Mouse (Mus musculus) stomach, embryonic 16.5 days (tissue): ENCODE results near the gene Ctbs. TPM values are rescaled to one million over a fixed set of nuclear protein-coding genes. Genes with fewer than 3 reads are reported as not detected.

Source experiments
- ATAC-seq: fragments of 200-750 bp; cut with Nextera tagmentation; 2 replicates; pipeline ENCODE4 v1.8.0; 2017; ENCODE audit warnings: moderate number of reproducible peaks, moderate TSS enrichment; ENCODE audit not compliant: insufficient read depth, low FRiP score
- H3K27ac ChIP-seq: fragments of 300-500 bp; sonication (generic); 2 replicates; pipeline ENCODE4 v1.5.1; 2014; ENCODE audit warnings: low read length
- H3K27me3 ChIP-seq: fragments of 300-500 bp; sonication (generic); 2 replicates; pipeline ENCODE4 v1.6.1; 2014; ENCODE audit warnings: low read length, control low read depth, mixed read lengths; ENCODE audit not compliant: control insufficient read depth, insufficient read depth
- H3K36me3 ChIP-seq: fragments of 300-500 bp; sonication (generic); 2 replicates; pipeline ENCODE4 v1.6.1; 2014; ENCODE audit warnings: low read length; ENCODE audit not compliant: control insufficient read depth, insufficient read depth
- H3K4me1 ChIP-seq: fragments of 300-500 bp; sonication (generic); 2 replicates; pipeline ENCODE4 v1.6.1; 2014; ENCODE audit warnings: low read length, control low read depth, mixed read lengths; ENCODE audit not compliant: control insufficient read depth, insufficient read depth
- H3K4me2 ChIP-seq: fragments of 300-500 bp; sonication (generic); 2 replicates; pipeline ENCODE4 v1.6.1; 2014; ENCODE audit warnings: low read depth, low read length, mixed read lengths
- H3K4me3 ChIP-seq: fragments of 300-500 bp; sonication (generic); replicated peaks from 2 replicates; pipeline ENCODE4 v1.5.1; 2014; ENCODE audit warnings: mild to moderate bottlenecking, low read length
- H3K9ac ChIP-seq: fragments of 300-500 bp; sonication (generic); 2 replicates; pipeline ENCODE4 v1.6.1; 2014; ENCODE audit warnings: low read length
- H3K9me3 ChIP-seq: fragments of 300-500 bp; sonication (generic); replicated peaks from 2 replicates; pipeline ENCODE4 v1.6.1; 2016; ENCODE audit warnings: low read length, control low read depth; ENCODE audit not compliant: control insufficient read depth
- WGBS: fragments of 180-500 bp; shearing (Covaris S2); extraction: QIAGEN DNeasy Blood & Tissue Kit; methylation state at CpG from one replicate; pipeline ENCODE4 v1.1.7; 2014; 5-methylcytosine and 5-hydroxymethylcytosine counted together
- polyA plus RNA-seq: library from polyadenylated mRNA; unstranded; fragments of >200 nt; fragmentation: Nextera tagmentation; extraction: Ambion mirVana; gene quantifications from 2 replicates; pipeline ENCODE4 v1.2.1, GENCODE M21; 2015

Gene Ctbs
- 11.5 and 12.7 TPM in 2 replicates for polyA plus RNA-seq

- no peak for ATAC-seq
- peak within 1 kb of the TSS; percentile 88 for H3K9ac ChIP-seq
- H3K36me3 ChIP-seq, result no peaks in the 10 kb centered on the region
- no peaks in the 10 kb centered on the region for H3K27me3 ChIP-seq
- WGBS, result 41% methylated on average over 9 of the region's 9 CpGs
- peak within 1 kb of the TSS; percentile 58 for H3K4me2 ChIP-seq
- H3K27ac ChIP-seq, result peak within 1 kb of the TSS; percentile 90
- H3K4me3 ChIP-seq, result peak within 1 kb of the TSS; percentile 67
- peaks cover 2% of the 10 kb centered on the region; the same call in 1 of the 2 replicates for H3K4me1 ChIP-seq
- no peaks in the 10 kb centered on the region for H3K9me3 ChIP-seq
Measured at GRCm38 (mm10) chr3:146449745-146450250, at the start of gene Ctbs. Gene Ctbs (plus strand): TSS chr3:146449795.

DNA sequence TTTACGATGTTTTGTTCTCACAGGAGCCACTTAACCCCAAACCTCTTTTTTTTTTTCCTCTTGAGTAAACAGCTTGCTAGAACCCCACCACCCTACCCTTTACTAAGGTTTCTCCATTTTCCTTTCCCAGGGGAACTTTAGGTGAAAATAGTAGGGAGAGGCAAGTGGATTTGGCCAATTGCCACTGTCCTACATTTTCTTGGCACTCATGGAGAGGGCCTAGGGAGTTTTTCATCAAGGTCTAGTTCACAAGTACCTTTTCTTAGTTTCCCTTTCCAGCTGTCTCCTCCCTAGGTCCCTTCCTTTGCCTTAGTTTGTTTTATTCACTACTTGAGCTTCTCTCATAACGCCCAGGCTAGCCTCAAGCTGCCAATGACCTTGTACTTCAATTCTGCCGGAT lies 45.8 kb upstream of the Ctbs start:
- ATAC-seq, result no peak
- 35% methylated on average over 3 of the region's 3 CpGs for WGBS
- peak overlapping the region; percentile 51; the same call in 1 of the 2 replicates for H3K27ac ChIP-seq

DNA sequence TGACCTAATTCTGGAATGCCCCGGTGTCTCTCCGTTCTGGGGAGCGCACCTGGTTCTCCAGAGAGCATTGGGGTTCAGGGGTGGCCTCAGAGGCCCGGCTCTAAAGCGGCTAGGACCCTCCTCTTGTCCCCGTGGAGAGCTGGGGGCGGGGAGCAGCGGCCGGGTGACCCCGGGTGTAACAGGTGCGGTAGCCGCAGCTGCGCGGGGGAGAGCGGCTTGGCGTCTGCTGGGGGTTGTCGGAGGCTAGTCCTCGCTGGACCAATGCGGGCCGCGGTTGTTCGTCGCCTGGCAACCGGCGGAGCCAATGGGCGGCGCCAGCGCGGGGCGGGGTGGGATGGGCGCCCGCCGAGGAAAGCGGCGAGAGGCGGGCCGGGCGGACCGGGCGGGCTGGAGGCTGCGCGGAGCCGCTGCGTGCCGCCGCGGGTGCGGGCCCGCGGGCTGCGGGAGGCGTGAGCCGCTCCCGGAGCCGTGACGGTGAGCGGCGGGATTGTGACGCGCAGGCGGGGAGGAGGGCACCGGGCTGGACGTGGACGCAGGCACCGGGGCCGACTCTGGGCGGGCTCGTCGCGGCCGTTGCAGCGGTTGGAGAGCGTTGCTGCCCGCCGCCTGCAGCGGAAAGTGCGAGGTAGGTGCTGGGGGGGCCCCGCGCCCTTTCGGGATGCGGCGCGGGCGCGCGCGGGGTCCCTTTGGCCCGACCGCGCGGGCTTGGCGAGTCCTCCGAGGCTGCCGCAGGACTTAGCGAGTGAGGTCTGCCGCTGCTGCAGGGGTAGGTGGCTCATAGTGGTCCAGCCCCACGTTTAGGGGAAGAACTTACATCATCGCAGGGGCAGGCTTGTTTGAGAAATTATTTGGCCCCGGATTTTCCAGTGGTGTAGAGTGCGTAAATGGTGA lies 45.0 kb upstream of the Ctbs start, which contains the start of gene Ssx2ip:
Gene Ssx2ip, plus strand, starts transcription at position 332 of the 891 bp plus-strand sequence.
- H3K9ac ChIP-seq, result peak within 1 kb of the TSS; percentile 88
- H3K4me2 ChIP-seq, result peak within 1 kb of the TSS; percentile 90
- WGBS, result 2% methylated on average over 93 of the region's 100 CpGs
- ATAC-seq, result peak; percentile 97
- H3K4me1 ChIP-seq, result peaks cover 26% of the 10 kb centered on the region
- no peaks in the 10 kb centered on the region for H3K36me3 ChIP-seq
- H3K9me3 ChIP-seq, result 0 out of 2 replicates have a peak, but pooled peaks cover 5% of the 10 kb centered on the region
- peak within 1 kb of the TSS; percentile 78 for H3K27ac ChIP-seq
- no peaks in the 10 kb centered on the region for H3K27me3 ChIP-seq
- H3K4me3 ChIP-seq, result peak within 1 kb of the TSS; percentile 84

More for the DNA sequence above, 45.8 kb upstream of the Ctbs start:
- H3K36me3 ChIP-seq, result no peaks in the 10 kb centered on the region
- peak overlapping the region; percentile 90 for H3K4me2 ChIP-seq
- 0 out of 2 replicates have a peak, but pooled peaks cover 5% of the 10 kb centered on the region for H3K9me3 ChIP-seq
- peak overlapping the region; percentile 84 for H3K4me3 ChIP-seq
- H3K4me1 ChIP-seq, result peaks cover 26% of the 10 kb centered on the region
- H3K9ac ChIP-seq, result peak overlapping the region; percentile 78
- H3K27me3 ChIP-seq, result no peaks in the 10 kb centered on the region

GRCm38 (mm10) chr3:146405213-146406006 lies 44.2 kb upstream of the Ctbs start:
- ATAC-seq, result no peak
- H3K4me3 ChIP-seq, result peak overlapping the region; percentile 84
- H3K4me2 ChIP-seq, result peak overlapping the region; percentile 79
- peak overlapping the region; percentile 78 for H3K27ac ChIP-seq
- H3K4me1 ChIP-seq, result peaks cover 28% of the 10 kb centered on the region
- no peaks in the 10 kb centered on the region for H3K36me3 ChIP-seq
- H3K9ac ChIP-seq, result peak overlapping the region; percentile 88
- H3K9me3 ChIP-seq, result 0 out of 2 replicates have a peak, but pooled peaks cover 5% of the 10 kb centered on the region
- 27% methylated on average over 18 of the region's 18 CpGs for WGBS
- no peaks in the 10 kb centered on the region for H3K27me3 ChIP-seq

- WGBS, result 39% methylated on average over 5 of the region's 5 CpGs
Measured at GRCm38 (mm10) chr3:146406007-146406341, 43.6 kb upstream of the Ctbs start.

GRCm38 (mm10) chr3:146407086-146407721 lies 42.4 kb upstream of the Ctbs start:
- ATAC-seq, result no peak
- Histone ChIP-seq H3K4me2 (peak overlapping the region; percentile 79), H3K27ac (peak overlapping the region; percentile 84)

More at GRCm38 (mm10) chr3:146406007-146406341, 43.6 kb upstream of the Ctbs start:
- peak overlapping the region; percentile 84 for H3K4me3 ChIP-seq
- ATAC-seq, result peak; percentile 14; the same call in 1 of the 2 replicates
- peak overlapping the region; percentile 84 for H3K27ac ChIP-seq
- H3K4me2 ChIP-seq, result peak overlapping the region; percentile 79
- no peaks in the 10 kb centered on the region for H3K27me3 ChIP-seq
- H3K36me3 ChIP-seq, result no peaks in the 10 kb centered on the region
- H3K9me3 ChIP-seq, result 0 out of 2 replicates have a peak, but pooled peaks cover 5% of the 10 kb centered on the region
- H3K4me1 ChIP-seq, result peaks cover 29% of the 10 kb centered on the region
- peak overlapping the region; percentile 88 for H3K9ac ChIP-seq

DNA sequence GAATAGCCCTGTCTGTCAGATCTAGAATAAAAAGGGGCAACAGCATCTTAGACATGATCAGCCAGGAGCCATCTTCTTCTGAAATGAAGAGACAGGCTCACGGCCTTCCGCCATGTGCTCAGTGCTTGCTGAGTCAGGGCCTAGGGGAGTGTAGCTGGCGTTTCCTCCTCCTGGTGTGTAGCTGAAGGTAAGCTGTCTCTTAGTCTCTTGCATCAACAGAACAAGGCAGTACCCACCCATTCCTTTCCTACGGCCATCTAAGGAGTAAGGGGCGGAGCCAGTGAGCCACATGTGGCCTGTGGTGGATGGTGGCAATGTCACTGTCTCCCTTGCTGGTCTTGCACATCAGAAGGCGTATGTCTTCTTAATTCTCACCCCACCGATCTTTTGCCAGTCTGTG lies 39.5 kb upstream of the Ctbs start:
- no peak for ATAC-seq
- no peaks in the 10 kb centered on the region for H3K36me3 ChIP-seq
- no peak overlapping the region for H3K4me3 ChIP-seq
- H3K4me1 ChIP-seq, result peaks cover 36% of the 10 kb centered on the region
- 79% methylated on average over 7 of the region's 7 CpGs for WGBS
- no peak overlapping the region for H3K9ac ChIP-seq
- H3K4me2 ChIP-seq, result no peak overlapping the region
- no peaks in the 10 kb centered on the region for H3K9me3 ChIP-seq
- H3K27ac ChIP-seq, result no peak overlapping the region
- no peaks in the 10 kb centered on the region for H3K27me3 ChIP-seq

More at GRCm38 (mm10) chr3:146407086-146407721, 42.4 kb upstream of the Ctbs start:
- WGBS, result 73% methylated on average over 16 of the region's 16 CpGs
- Histone ChIP-seq H3K4me3 (no peak overlapping the region; the same call in 1 of the 2 replicates), H3K9me3 (0 out of 2 replicates have a peak, but pooled peaks cover 5% of the 10 kb centered on the region), H3K27me3 (no peaks in the 10 kb centered on the region), H3K36me3 (no peaks in the 10 kb centered on the region), H3K9ac (no peak overlapping the region), H3K4me1 (peaks cover 35% of the 10 kb centered on the region)

DNA sequence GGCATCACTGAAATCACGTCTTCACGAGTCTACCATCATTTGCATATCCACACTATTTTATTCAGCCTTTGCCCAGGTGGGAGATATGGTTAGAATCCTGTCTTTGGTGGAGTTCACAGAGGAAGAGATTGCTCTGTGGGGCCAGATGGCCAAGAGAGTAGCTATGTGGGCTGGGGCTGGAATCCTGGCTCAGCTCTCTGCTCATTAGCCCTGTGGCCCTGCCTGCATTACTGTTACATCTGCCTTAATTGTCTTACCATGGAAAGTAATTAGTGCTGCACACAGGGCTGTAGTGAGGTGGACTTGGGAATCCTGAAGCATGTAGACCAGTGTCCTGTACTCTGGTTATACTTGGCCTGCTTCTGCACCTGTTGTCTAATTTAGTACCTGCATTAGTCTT lies 37.6 kb upstream of the Ctbs start:
- no peak overlapping the region for H3K27ac ChIP-seq
- no peaks in the 10 kb centered on the region for H3K27me3 ChIP-seq
- H3K4me1 ChIP-seq, result peaks cover 21% of the 10 kb centered on the region; the same call in 1 of the 2 replicates
- WGBS, result 57% methylated on average over 2 of the region's 2 CpGs
- no peak for ATAC-seq
- no peak overlapping the region for H3K4me2 ChIP-seq
- H3K9ac ChIP-seq, result no peak overlapping the region
- H3K36me3 ChIP-seq, result no peaks in the 10 kb centered on the region
- H3K4me3 ChIP-seq, result no peak overlapping the region
- no peaks in the 10 kb centered on the region for H3K9me3 ChIP-seq
